Mouse (Mus musculus) liver, adult 2 months (tissue): ENCODE measurements around the gene D130043K22Rik.

Source experiments
- CTCF ChIP-seq: fragments of 200-500 bp; IDR thresholded peaks from 2 replicates; pipeline ENCODE4 v1.5.1; 2011; ENCODE audit warnings: low read depth, low read length, control low read depth
- POLR2A ChIP-seq: fragments of 200-500 bp; IDR thresholded peaks from 2 replicates; pipeline ENCODE4 v1.6.1; 2011; ENCODE audit warnings: low read length, control low read depth; ENCODE audit not compliant: insufficient read depth; ENCODE audit errors: extremely low read depth

GRCm38 (mm10) chr13:24889554-24889953, 44.6 kb downstream of the D130043K22Rik start:
- TF ChIP-seq CTCF (no peak), POLR2A (no peak)
